Mouse (Mus musculus) gastrocnemius, adult 18-20 months (tissue): Measurements from ENCODE around the gene Klf4. TPM values are rescaled to one million over a fixed set of nuclear protein-coding genes. Genes with fewer than 3 reads are reported as not detected.
A peak's percentile ranks its signal among the peaks of the same experiment; 100 is the strongest.

Experiments
- DNase-seq: peaks from one replicate; pipeline ENCODE4 v3.0.0; 2021; ENCODE audit warnings: low spot score
- long read RNA-seq, 2 experiments: library from polyadenylated mRNA; stranded (forward); transcript quantifications; one replicate each; pipeline ENCODE4 v2.0.0; 2021
- total RNA-seq, 2 experiments: library from RNA; stranded (reverse); gene quantifications; 2 replicates each; pipeline ENCODE4 v1.2.3; 2021

Gene Klf4
- 10 to 100 TPM; 16.0 to 46.3 TPM for total RNA-seq
- long read RNA-seq, experiment 1, transcript Klf4-201 (5 exons, 3,029 nt): major isoform, 19 of 24 reads
- long read RNA-seq, experiment 1, partial matches to known transcripts: 5 of 24 reads
- long read RNA-seq, experiment 1, other reads (novel, unspliced or antisense): 0 of 24 reads
- long read RNA-seq, experiment 2, transcript Klf4-201 (5 exons, 3,029 nt): major isoform, 10 of 13 reads
- long read RNA-seq, experiment 2, partial matches to known transcripts: 2 of 13 reads
- long read RNA-seq, experiment 2, other reads (novel, unspliced or antisense): 1 of 13 reads

DNA sequence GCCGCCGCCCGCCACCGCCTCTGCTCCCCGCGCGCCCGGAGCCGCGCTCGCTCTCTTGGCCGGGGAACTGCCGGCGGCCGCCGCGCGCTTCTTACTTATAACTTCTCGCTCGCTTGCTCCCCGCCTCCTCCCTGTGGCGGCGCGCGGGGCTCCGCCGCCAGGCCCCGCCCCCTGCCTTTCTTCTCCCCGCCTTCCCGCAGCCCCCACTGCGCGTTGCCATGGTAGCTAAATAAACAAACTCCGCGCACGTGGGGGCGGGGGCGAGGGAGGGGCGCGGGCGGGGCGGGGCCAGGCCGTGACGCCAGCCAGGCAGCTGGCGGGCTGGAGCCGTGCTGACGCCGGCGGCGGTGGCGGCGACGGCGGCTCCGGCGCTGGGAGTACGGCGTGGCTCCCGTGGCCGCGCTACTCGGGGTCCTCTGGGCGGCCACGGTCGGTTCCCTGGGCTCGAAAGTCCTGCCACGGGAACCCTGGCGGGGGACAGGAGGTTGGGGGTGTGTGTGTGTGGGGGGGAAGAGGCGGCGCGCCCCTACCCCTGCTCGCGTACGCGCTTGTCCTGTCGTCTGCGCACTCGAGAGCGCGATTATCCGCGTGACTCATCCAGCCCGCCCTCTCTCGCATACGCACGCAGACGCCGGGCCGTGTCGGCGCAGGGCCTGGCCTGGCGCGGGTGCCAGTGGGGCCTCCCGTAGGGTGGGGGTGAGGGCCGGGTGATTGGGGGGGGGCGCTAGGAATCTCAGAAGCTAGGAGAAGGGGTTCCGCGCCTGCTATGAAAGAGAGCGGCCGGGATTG, at the start of gene Klf4:
Klf4 (minus strand) TSS at position 60 of the 789 bp plus-strand sequence.
- DNase-seq: peak; percentile 92

DNA sequence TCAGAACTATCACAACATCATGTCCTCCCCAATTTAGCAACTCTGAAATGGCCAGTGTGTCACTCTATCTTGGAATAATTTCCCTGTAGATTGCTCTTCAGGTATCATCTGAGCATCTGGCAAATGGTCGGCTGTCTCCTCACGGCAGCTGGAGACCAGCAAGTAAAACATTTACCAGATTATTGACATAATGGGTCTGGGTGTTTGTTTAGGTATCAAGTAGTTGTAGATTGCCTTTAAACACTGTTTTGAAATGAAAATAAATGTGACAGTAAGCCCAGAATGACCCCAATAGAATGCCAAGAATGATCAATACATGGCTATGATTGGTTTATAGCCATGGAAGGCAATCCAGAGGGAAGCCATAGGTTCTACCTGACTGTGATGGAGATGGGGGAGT, 39.2 kb upstream of the Klf4 start:
- DNase-seq: no peak

DNA sequence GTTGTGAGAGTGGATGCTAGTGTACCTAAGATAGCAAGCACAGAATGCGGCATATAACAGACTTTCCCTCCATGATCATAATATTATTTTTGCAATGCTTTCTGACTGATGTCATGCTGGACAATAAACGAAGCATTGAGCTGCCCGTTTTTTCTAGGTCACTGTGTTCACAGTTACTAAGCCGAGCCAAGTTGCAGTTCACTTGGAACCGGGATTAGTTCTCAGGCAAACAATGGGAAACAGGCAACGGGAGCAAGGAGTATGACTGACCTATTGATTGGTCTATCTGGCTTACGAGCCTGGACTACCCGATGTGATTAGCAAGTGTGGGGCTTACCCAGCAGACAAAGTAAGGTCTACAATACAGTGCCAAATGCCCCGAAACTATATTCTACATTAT, 35.7 kb upstream of the Klf4 start:
- peak; percentile 51 for DNase-seq

DNA sequence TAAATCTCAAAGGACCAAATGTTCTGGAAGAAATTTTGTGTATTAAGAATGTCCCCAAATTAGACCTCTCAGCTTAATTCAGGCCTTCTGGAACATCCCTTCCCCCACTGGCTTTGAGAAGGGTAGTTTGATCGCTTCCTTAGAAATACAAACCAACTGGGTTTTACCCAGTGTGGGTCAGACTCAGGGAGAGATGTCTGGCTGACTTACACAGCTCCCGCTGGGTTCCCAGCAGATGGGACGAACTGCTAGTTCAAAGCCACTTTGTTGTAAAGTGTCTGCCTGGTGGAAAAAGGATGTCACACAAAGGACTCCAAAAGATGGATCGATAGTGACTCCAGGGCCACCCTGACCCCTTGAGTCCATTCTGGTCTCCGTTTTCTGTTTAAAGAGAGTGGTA, 35.3 kb upstream of the Klf4 start:
- peak; percentile 25 for DNase-seq

DNA sequence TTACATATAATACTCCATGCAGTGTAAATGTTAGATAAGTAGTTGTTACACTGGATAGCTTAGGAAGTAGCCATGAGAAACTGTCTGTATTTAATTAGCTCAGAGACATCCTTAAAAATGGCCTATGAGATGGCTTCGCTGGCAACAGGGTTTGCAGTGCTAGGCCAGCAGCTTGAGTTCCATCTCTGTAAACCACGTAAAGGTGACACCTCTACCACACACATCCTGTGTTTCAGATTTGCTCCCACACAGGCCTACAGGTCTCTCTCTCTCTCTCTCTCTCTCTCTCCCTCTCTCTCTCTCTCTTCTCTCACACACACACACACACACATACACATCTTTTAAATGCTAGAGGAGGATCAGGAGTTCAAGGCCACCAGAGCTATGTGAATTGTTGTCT, 32.1 kb upstream of the Klf4 start:
- DNase-seq: no peak

DNA sequence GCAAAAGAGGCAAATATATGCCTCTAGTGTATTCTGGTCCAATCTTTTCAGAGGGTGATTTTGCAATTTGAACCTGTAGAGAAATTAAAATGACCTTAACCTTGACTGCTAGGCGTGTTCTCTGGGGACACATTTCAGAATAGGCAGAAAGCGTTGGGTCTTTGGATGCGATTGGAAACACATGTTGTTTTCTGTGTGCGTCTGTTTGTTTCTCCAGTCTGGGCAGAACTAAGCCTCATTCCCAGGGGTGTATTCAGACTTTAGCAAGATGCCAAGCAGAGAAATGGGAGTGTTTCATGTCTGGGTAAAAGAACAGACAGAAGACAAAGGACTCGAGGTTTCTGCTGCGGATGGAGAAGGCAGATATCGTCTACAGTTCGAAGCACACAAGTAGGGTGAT, 30.8 kb upstream of the Klf4 start:
- DNase-seq: peak; percentile 59

DNA sequence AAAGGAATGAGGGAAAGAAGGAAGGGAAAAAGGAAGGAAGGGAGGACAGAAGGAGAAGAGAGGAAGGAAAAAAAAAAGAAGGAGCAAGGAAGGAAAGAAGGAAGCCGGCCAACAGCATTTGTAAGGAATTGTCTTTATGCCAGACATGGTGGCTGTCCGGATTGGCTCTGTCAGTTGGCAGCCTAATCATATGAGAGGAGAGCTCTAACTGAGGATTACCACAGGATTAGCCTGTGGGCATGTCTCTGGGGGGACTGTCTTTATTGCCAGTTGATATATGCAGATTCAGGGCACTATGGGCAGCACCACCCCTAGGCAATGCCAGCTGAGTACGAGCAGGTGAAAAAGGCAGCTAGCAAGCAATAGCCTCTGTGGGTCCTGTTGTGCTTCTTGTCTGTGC, 29.8 kb upstream of the Klf4 start:
- no peak for DNase-seq

DNA sequence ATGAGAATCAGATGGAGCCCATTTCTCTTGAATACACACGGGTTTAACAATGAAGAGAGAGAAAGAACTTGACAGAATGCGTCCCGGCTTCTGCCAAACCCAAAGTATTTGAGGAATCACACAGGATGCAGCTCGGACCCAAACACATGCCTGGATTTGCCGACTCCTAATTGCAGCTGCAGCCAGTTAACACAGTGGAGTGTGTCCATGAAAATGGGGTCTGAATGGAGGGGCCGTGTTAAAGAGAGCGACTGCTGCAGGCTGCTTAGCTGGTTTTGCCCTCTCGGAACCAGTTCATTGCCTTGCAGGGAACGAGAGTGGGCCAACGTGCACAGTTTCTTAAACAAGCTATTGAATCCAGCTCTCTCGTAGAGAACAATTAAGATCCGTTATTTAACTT, 14.6 kb upstream of the Klf4 start:
- DNase-seq: no peak

DNA sequence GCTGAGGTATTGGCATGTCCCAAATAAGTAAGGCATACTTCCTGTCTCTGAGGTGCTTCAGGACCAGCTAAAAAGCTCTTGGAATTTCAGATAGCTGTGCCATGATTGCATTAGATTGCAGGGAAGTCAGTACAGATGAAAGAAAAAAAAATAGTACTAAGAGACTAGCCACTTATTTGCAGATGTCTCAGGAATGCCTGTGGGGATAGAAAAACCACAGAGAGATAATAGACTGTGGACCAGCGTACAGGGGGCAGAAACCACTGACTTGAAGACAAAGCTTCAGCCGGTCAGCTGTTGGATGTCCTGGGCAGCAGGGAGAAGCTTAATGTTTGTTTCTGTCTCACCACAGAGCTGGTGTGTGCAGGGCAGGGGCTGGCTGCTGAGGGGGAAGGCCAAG, 10.5 kb upstream of the Klf4 start:
- no peak for DNase-seq

DNA sequence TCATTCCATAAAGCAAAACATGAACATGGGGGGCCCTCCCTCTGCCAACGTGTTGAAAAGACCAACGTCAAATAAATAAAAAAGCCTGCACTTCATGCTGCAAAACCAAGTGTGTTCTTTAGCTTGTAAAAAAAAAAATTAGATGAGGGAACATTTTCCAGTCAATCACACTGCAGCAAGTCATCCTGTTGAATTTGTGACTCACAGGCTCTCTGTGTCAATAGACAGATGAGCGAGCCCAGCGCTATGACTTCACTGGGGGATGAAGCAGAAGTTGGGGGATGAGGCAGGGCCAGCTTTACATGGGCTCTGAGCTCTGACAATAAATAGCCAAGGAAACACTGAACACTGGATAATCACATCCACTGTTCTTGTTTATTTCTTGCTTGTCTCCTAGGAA, 9.4 kb upstream of the Klf4 start:
- DNase-seq: no peak

DNA sequence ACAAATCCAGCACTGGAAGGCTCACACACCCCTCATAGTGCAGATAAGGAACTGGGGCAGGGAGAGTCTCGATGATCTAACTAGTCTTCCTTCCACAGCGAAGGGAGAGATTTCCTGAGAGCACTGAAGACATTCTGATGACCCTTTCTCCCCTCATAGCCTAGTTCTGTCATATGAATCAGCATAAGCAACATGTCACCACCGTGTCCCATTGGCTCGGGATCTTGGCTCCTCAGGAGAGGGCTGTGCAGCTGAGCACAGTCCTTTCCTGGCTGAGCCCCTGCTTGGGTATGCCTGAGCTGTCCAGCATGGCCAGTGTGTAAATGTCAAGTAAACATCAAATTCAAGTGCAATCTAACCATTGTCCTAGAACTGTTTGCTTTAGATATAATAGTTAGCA, 9.0 kb upstream of the Klf4 start:
- DNase-seq: no peak

DNA sequence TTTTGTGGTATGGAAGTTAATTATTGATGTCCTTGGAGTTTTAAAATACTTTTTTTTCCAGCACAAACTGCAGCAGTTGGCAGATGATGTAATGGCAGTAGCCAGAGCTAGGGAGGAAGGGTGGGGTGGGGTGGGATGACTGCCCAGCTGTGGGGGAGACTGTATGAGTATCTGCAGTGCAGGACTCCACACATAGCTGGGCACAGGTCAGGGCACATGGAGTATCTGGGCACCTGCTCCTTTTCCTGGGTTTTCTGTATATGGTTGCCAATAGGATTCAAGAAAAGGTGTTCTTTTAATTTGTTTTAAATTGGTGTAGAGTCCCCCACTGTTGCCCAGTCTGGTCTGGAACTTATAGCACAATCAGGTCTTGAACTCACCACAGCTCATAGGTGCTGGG, 2.7 kb upstream of the Klf4 start:
- DNase-seq: no peak

DNA sequence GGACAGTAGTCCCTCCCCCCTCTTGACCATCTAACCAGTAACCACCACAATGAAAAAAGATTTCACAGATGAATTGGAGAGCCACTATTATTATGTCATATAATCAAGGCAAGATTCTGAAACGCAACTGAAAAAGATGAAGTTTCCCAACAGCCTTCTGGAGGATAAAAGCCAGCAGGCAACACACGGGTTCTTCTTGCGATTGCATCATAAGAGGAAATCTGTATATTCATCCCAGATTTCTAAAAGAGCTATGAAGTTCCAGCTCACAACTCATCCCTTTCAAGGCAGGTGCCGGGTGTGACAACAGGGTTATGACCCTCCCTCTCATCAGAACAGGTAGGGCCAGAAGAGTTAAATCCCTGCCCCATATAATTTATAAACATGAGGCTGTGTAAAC, 2.2 kb upstream of the Klf4 start:
- DNase-seq: no peak

DNA sequence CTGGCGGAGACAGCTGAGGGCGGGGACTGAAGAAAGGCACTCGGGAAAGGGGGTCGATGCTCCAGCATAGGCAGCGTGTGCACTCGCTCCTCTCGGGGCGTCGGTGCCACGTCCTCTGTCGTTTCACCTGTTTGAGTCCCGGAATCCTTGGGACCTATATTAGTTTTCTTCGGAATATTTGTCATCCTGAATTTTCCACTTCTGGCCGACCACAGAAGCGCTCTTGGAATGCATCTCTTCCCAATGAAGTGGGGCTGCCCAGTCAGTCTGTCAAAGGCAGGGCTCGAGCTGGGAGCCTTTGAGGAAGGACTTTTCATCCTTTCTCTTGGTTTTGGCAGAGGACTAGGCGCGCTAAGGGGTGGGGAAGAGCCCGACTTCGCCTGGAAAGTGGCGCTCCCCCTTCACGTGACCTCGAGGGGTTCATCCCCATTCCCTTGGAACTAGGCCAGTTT, 1.6 kb upstream of the Klf4 start:
- peak; percentile 32 for DNase-seq

DNA sequence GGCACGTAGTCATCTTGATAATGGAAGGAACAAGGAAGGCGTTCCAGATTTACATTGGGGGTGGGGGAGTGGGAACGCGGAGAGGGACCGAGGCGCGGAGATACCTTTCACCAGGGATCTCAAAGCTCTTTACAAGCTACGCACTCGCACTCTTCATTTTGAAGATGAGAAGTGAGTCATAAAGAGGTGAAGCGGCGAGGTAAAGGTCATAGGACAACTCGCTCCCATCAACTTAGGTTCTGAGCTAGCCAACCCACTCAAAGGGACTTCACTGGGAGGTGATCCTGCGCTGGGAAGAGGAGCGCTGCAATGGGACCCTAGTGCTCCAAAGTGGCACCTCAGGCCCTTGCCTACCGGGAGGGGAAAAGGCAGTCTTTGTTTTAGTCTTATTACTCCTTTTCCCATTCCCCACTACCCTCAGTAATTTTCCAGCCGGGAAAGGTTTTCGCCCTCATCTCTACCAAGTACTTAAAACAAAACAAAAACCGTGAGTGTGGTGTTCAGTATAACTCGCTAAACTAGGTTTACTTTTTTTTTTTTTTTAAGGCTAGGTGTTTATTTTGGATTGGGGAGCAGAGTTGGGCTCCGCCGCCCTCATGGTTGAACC, 1.0 kb upstream of the Klf4 start:
- DNase-seq: peak; percentile 34

DNA sequence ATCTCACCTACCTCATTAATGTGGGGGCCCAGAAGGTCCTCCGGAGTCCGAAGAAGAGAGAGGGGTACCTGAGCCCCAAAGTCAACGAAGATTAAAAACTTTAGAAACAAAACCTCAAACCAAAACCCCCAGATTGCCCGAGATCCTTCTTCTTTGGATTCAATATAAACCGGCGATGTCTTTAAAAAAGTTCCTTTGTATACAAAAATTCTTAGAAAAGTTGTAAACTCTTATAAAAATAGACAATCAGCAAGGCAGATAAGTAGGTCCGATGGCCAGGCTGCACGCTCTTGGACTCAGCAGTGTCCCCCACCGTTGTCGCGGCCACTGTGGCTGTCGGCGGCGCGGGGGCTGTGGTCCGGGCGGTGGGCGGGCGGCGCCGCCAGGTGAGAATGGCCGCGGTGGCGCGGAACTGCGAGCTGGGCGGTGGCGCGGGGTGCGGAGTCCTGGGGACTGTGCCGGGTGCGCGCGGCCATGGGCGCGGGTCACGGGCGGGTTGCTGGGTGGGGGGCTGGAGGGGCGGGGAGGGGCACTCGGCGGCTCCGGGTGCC, 335 bp downstream of the Klf4 start:
- DNase-seq: no peak

DNA sequence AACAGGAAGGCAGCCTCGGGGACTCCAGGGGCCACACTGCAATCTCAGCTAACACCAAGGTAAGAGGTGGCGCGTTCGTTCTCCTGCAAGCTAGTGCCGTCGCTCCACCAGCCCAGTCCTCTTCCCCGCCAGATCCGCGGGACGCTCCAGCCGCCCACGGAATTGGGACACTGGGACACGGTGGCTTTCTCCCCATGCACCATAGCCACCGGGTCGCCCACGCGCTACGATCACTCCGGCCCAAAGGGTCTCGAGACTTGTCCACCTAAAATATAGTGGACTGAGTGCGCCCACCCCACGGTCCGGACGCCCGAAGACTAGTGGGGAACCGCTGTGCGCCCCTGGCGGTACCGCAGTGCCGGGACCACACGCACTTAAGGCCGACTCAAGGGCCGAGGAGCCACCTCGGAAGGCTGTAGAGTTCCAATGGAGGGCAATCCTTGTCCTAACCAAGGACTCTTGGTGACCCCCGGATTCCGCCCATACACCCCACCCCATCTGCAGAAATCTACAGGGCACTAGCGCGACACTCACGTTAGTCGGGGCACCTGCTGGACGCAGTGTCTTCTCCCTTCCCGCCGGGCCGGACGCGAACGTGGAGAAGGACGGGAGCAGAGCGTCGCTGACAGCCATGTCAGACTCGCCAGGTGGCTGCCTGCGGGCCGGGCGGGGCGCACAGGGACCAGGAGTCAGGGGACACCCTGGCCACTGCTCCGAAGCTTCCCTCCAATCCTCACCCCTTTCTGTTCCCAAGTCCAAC, 990 bp downstream of the Klf4 start:
- peak; percentile 32 for DNase-seq

DNA sequence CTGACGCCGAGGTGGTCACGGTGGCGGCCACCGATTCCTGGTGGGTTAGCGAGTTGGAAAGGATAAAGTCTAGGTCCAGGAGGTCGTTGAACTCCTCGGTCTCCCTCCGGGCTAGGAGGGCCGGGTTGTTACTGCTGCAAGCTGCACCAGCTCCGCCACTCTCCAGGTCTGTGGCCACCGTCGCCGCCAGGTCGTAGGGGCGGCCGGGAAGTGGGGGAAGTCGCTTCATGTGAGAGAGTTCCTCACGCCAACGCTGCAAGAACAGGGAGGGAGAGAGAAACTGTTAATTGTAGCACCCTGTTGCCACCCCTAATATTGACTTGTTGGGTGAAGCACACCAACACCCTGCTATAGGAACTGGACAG, 1.6 kb downstream of the Klf4 start:
- DNase-seq: no peak

DNA sequence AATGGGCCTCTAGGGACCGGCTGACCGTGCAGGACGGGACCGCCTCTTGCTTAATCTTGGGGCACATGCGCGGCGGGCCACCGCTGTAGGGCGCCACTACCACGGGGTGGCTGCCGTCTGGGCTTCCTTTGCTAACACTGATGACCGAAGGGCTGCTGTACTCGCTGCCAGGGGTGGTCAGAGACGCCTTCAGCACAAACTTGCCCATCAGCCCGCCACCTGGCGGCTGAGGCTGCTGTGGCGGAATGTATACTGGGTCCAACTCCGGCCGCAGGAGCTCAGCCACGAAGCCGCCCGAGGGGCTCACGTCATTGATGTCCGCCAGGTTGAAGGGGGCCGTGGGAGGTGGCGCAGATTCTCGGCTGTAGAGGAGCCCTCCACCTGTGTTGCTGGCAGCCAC, 2.0 kb downstream of the Klf4 start:
- peak; percentile 71 for DNase-seq

DNA sequence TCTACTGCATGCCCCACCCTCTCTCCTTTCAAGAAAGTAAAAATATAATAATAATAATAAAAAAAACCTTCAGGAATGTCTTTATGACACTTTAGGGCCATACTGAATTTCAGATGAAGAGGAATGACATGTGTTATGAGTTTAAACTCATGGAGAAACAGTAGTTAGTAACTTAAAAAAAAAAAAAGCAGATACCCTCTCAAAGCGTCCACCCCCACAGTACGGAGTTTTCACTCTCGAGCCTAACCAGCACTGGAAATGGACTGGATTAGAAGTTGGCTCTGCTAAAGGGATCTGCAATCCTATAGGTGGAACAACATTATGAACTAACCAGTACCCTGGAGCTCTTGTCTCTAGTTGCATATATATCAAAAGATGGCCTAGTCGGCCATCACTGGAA, 3.9 kb downstream of the Klf4 start:
- no peak for DNase-seq

DNA sequence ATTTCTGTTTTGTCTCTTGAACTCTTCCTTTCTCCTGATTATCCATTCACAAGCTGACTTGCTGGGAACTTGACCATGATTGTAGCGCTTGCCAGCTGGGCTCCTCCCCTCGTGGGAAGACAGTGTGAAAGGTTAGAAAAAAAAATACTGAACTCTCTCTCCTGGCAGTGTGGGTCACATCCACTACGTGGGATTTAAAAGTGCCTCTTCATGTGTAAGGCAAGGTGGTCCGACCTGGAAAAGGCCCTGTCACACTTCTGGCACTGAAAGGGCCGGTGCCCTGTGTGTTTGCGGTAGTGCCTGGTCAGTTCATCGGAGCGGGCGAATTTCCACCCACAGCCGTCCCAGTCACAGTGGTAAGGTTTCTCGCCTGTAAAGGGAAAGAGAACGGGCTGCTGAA, 4.3 kb downstream of the Klf4 start:
- DNase-seq: no peak
